Mouse (Mus musculus) macrophage (primary cell): Measurements from ENCODE around the gene Dmkn. TPM values are rescaled to one million over a fixed set of nuclear protein-coding genes. Genes with fewer than 3 reads are reported as not detected.
A peak's percentile ranks its signal among the peaks of the same experiment; 100 is the strongest.

Source experiments
- H3K27ac ChIP-seq: fragments of 350-480 bp; formaldehyde crosslinking; 2 replicates; pipeline ENCODE4 v1.9.0; 2021
- H3K36me3 ChIP-seq: fragments of 350-480 bp; formaldehyde crosslinking; 2 replicates; pipeline ENCODE4 v1.9.0; 2021; ENCODE audit errors: inconsistent target
- H3K4me3 ChIP-seq: fragments of 350-480 bp; formaldehyde crosslinking; 2 replicates; pipeline ENCODE4 v1.9.0; 2021; ENCODE audit errors: inconsistent target
- H3K79me2 ChIP-seq: fragments of 350-480 bp; formaldehyde crosslinking; 2 replicates; pipeline ENCODE4 v1.9.0; 2021; ENCODE audit errors: inconsistent target
- WGBS: methylation state at CpG from one replicate; pipeline ENCODE4 v1.1.7; 2026; ENCODE audit warnings: inconsistent platforms; ENCODE audit not compliant: missing documents; 5-methylcytosine and 5-hydroxymethylcytosine counted together
- polyA plus RNA-seq: library from polyadenylated mRNA; stranded (reverse); fragments of 250-400 nt; gene quantifications from 3 replicates; pipeline ENCODE4 v1.2.4, GENCODE M21; 2018; ENCODE audit warnings: inconsistent platforms

Dmkn gene
- polyA plus RNA-seq, 1 experiment from 2014 or later = 0.37 TPM

- 88% methylated on average over 3 of the region's 3 CpGs for WGBS
- no peak overlapping the region for H3K27ac ChIP-seq
- no peaks in the 10 kb centered on the region for H3K79me2 ChIP-seq
- no peaks in the 10 kb centered on the region for H3K36me3 ChIP-seq
- no peak overlapping the region for H3K4me3 ChIP-seq
Observed at GRCm38 (mm10) chr7:30782658-30783057, 19.1 kb downstream of the Dmkn start.

DNA sequence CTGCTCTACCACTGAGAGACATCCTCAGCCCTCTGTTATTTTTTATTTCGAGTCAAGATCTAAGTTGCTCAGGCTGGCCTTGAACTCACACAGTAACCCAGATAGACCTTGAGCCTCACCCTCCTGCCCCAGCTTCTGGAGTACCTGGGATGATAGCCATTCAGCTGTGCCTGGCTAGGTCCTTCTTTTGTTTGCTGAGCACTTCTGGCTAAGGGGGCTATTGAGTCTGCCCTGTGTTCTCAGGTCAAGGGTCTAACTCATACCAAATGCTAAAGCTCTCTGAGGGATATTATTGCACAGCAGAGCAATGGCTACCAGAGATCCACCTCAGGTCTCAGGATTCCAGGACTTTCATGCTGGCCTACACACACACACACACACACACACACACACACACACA is 21.6 kb downstream of the Dmkn start:
- WGBS = 80% methylated on average over 1 of the region's 1 CpGs
- Histone ChIP-seq H3K79me2 (no peaks in the 10 kb centered on the region), H3K4me3 (no peak overlapping the region)

GRCm38 (mm10) chr7:30785721-30786546 is 22.4 kb downstream of the Dmkn start:
- no peak overlapping the region for H3K4me3 ChIP-seq
- H3K27ac ChIP-seq = no peak overlapping the region
- no peaks in the 10 kb centered on the region for H3K36me3 ChIP-seq
- 91% methylated on average over 13 of the region's 13 CpGs for WGBS
- H3K79me2 ChIP-seq = no peaks in the 10 kb centered on the region

More for the DNA sequence above, 21.6 kb downstream of the Dmkn start:
- H3K36me3 ChIP-seq = no peaks in the 10 kb centered on the region
- no peak overlapping the region for H3K27ac ChIP-seq

DNA sequence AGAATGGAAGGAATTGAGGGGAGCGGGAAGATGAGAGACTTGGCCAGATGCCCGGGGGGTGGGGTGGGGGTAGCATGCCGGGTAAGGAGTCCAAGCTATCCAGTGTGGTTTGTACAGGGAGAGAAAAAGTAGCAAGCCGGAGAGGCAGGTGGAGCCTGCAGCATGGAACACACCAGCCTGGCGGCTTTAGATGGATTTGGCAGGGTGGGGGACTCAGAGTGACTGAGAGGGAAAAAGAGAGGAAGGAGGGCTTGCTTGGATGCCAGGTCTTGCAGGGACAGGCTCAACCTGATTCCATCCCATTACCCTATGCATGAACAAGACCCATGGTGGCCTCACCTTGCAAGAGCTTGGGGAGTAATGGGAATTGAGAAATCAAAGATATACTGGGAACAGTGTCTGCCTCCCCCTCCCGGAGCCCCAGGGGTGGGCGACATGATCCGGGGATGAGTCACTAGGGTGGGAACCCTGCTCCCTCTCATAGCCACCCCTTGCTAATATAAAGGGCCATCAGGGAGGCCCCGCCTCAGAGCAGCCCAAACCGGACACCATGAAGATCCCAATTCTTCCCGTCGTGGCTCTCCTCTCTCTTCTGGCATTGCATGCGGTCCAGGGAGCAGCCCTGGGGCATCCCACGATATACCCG is 23.9 kb downstream of the Dmkn start, which contains the start of gene Krtdap:
Krtdap (plus strand) TSS at position 520 of the 646 bp plus-strand sequence.
- no peaks in the 10 kb centered on the region for H3K79me2 ChIP-seq
- WGBS = 79% methylated on average over 11 of the region's 15 CpGs
- no peaks in the 10 kb centered on the region for H3K36me3 ChIP-seq
- no peak within 1 kb of the TSS for H3K27ac ChIP-seq
- H3K4me3 ChIP-seq = no peak within 1 kb of the TSS

GRCm38 (mm10) chr7:30790141-30790540 is 26.6 kb downstream of the Dmkn start:
- 87% methylated on average over 10 of the region's 10 CpGs for WGBS
- H3K79me2 ChIP-seq = no peaks in the 10 kb centered on the region
- no peaks in the 10 kb centered on the region for H3K36me3 ChIP-seq
- H3K4me3 ChIP-seq = no peak overlapping the region
- H3K27ac ChIP-seq = no peak overlapping the region

DNA sequence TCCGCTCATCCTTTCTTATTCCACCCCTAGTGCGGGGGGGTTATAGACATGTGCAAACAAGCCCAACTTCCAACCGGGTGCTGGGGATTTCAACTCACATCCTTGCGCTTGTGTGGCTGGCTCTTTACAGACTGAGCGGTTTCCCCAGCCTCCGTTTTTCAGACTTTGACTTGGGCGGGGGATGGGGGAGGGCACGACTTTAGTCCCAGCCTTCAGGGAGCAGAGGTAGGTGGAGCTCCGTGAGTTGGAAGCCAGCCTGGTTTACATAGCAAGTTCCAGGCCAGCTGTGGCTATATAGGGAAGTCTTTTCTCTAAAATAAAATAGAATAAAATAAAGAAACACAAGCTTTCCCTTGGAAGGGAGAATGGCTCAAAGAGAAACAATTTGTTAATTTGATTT is 28.4 kb downstream of the Dmkn start:
- no peak overlapping the region for H3K27ac ChIP-seq
- 29% methylated on average over 9 of the region's 9 CpGs for WGBS
- H3K36me3 ChIP-seq = no peaks in the 10 kb centered on the region
- H3K4me3 ChIP-seq = no peak overlapping the region
- no peaks in the 10 kb centered on the region for H3K79me2 ChIP-seq

- H3K27ac ChIP-seq = no peak overlapping the region; the same call in 1 of the 2 replicates
Observed at GRCm38 (mm10) chr7:30794921-30795320, 31.4 kb downstream of the Dmkn start.

DNA sequence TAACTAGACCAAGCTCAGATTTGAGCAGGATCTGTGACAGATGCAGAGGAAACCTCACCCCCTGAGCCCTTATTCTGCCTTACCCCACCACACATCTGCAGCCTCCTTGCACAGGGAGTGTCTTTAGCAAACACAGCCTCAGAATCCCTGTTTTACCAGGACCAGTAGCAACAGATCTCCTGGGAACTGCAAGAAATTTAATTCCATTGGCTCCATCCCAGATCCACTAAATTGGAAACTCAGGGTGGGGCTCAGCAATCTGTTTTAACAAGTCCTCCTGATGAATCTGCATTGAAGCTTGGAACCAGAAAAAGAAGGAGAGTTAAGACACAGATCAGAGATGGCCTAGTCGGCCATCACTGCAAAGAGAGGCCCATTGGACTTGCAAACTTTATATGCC is 33.2 kb downstream of the Dmkn start:
- H3K79me2 ChIP-seq = no peaks in the 10 kb centered on the region
- no peak overlapping the region for H3K27ac ChIP-seq
- 86% methylated on average over 1 of the region's 1 CpGs for WGBS
- no peaks in the 10 kb centered on the region for H3K36me3 ChIP-seq
- H3K4me3 ChIP-seq = no peak overlapping the region

More at GRCm38 (mm10) chr7:30794921-30795320, 31.4 kb downstream of the Dmkn start:
- Histone ChIP-seq H3K79me2 (no peaks in the 10 kb centered on the region), H3K4me3 (no peak overlapping the region), H3K36me3 (no peaks in the 10 kb centered on the region)

DNA sequence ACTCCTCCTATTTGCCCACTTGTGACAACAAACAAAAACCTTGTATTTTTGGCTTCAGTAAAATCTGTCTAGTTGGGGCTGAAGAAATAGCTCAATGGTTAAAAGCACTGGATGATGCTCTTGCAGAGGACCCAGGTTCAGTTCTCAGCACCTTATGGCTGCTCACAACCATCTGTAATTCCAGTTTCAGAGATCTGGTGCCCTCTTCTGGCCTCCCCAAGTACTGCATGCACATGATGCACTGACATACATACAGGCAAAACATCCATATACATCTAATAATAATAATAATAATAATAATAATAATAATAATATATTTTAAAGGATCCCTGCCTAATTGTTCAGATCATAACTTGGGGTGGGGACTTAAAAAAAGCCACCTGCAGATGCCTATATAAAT is 37.1 kb downstream of the Dmkn start:
- H3K36me3 ChIP-seq = no peaks in the 10 kb centered on the region
- H3K27ac ChIP-seq = no peak overlapping the region
- H3K79me2 ChIP-seq = no peaks in the 10 kb centered on the region
- H3K4me3 ChIP-seq = no peak overlapping the region

DNA sequence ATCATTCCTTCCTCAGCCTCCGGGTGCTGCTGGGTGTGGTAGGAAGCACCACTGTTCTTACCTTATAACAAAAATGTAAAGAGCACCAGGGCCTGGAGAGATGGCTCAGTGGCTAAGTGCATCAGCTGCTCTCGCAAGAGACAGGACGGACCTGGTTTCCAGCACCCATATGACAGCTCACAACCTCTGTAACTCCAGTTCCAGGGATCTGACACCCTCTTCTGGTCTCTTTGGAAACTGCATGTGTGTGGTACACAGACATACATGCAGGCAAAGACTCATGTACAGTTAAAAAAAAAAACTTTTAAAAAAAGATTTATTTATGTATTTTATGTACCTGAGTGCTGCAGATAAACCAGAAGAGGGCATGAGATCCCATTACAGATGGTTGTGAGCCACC is 39.7 kb downstream of the Dmkn start:
- WGBS = 92% methylated on average over 3 of the region's 3 CpGs
- no peak overlapping the region for H3K27ac ChIP-seq
- H3K79me2 ChIP-seq = no peaks in the 10 kb centered on the region
- H3K36me3 ChIP-seq = no peaks in the 10 kb centered on the region
- H3K4me3 ChIP-seq = no peak overlapping the region

GRCm38 (mm10) chr7:30804026-30804715 is 40.6 kb downstream of the Dmkn start:
- WGBS = 77% methylated on average over 9 of the region's 9 CpGs
- H3K79me2 ChIP-seq = no peaks in the 10 kb centered on the region
- no peak overlapping the region for H3K27ac ChIP-seq
- no peaks in the 10 kb centered on the region for H3K36me3 ChIP-seq
- no peak overlapping the region for H3K4me3 ChIP-seq

- Histone ChIP-seq H3K4me3 (no peak overlapping the region), H3K79me2 (no peaks in the 10 kb centered on the region), H3K27ac (no peak overlapping the region), H3K36me3 (no peaks in the 10 kb centered on the region)
- 65% methylated on average over 6 of the region's 6 CpGs for WGBS
Observed at GRCm38 (mm10) chr7:30805924-30806323, 42.4 kb downstream of the Dmkn start.

DNA sequence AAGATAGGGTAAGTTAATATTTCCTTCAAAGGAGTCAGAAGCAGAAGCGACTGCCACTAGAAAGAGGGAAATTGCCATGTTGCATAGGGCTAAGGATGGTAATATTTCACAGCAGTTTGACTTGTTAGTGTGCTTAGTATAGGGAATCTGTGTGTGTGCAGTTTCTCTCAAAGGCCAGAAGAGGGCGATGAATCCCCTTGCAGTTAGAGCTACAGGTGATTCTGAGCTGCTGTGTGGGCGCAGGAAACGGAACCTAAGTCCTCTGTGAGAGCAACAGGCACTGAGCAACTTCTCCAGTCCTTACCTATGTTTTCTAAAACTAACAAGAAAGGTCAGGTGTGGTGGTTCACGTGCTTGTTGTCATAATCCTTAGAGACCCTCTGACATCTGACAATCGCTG is 46.8 kb downstream of the Dmkn start:
- Histone ChIP-seq H3K79me2 (no peaks in the 10 kb centered on the region), H3K27ac (no peak overlapping the region), H3K4me3 (no peak overlapping the region), H3K36me3 (no peaks in the 10 kb centered on the region)
- 86% methylated on average over 6 of the region's 6 CpGs for WGBS

DNA sequence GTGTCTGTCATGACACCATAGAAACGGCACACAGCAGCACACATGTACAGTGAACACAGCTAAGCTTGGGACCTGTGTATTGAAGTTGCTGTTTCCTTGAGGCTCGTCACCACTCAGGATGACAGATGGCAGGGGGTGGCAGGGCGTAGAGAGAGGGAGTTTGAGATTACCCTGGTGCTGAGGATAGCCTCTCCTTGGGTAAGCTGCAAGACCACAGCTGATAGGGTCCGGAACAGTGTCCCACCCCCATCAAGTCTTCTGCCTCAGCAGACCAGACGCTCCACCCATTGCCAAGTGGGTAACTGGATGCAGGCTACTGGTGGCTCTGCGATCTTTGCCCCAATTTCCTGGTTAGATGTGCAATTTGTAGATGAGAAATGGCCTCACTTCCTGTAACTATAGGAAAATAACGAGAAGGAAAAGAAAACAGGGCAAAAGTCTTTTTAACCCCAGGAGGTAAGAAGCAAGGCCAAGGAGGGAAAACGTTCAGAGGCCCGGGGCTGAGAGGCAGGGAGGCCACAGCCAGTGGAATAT is 48.3 kb downstream of the Dmkn start:
- Histone ChIP-seq H3K27ac (peak overlapping the region; percentile 88), H3K36me3 (no peaks in the 10 kb centered on the region), H3K79me2 (no peaks in the 10 kb centered on the region), H3K4me3 (no peak overlapping the region)
- 11% methylated on average over 9 of the region's 9 CpGs for WGBS
